Mouse (Mus musculus) embryonic facial prominence, embryonic 14.5 days (tissue): ENCODE results near the gene Cenpp. TPM values are rescaled to one million over a fixed set of nuclear protein-coding genes. Genes with fewer than 3 reads are reported as not detected.

Source experiments
- ATAC-seq: fragments of 200-750 bp; cut with Nextera tagmentation; 2 replicates; pipeline ENCODE4 v1.8.0; 2017; ENCODE audit warnings: low read depth, moderate number of reproducible peaks, moderate TSS enrichment
- DNase-seq: peaks from one replicate; pipeline ENCODE4 v3.0.0-alpha.2; 2015; ENCODE audit warnings: low spot score
- H3K27ac ChIP-seq: fragments of 300-500 bp; sonication (generic); replicated peaks from 2 replicates; pipeline ENCODE4 v1.5.1; 2014; ENCODE audit warnings: low read depth, mild to moderate bottlenecking, low read length, moderate library complexity
- H3K27me3 ChIP-seq: fragments of 300-500 bp; sonication (generic); replicated peaks from 2 replicates; pipeline ENCODE4 v1.6.1; 2014; ENCODE audit warnings: low read length; ENCODE audit not compliant: control insufficient read depth, insufficient read depth
- H3K36me3 ChIP-seq: fragments of 300-500 bp; sonication (generic); 2 replicates; pipeline ENCODE4 v1.6.1; 2014; ENCODE audit warnings: low read length, mixed read lengths; ENCODE audit not compliant: control insufficient read depth, insufficient read depth
- H3K4me1 ChIP-seq: fragments of 300-500 bp; sonication (generic); 2 replicates; pipeline ENCODE4 v1.6.1; 2014; ENCODE audit warnings: antibody characterized with exemption, low read length; ENCODE audit not compliant: control insufficient read depth, insufficient read depth
- H3K4me2 ChIP-seq: fragments of 300-500 bp; sonication (generic); 2 replicates; pipeline ENCODE4 v1.6.1; 2014; ENCODE audit warnings: low read depth, mild to moderate bottlenecking, low read length, moderate library complexity, mixed read lengths
- H3K4me3 ChIP-seq: fragments of 300-500 bp; sonication (generic); 2 replicates; pipeline ENCODE4 v1.5.1; 2014; ENCODE audit warnings: low read depth, mild to moderate bottlenecking, low read length
- H3K9ac ChIP-seq: fragments of 300-500 bp; sonication (generic); 2 replicates; pipeline ENCODE4 v1.6.1; 2014; ENCODE audit warnings: low read depth, mild to moderate bottlenecking, low read length, moderate library complexity, mixed read lengths
- H3K9me3 ChIP-seq: fragments of 300-500 bp; sonication (generic); 2 replicates; pipeline ENCODE4 v1.6.1; 2016; ENCODE audit warnings: low read length; ENCODE audit not compliant: control insufficient read depth
- WGBS: fragments of 180-500 bp; shearing (Covaris S2); extraction: QIAGEN DNeasy Blood & Tissue Kit; methylation state at CpG from one replicate; pipeline ENCODE4 v1.1.7; 2014; 5-methylcytosine and 5-hydroxymethylcytosine counted together
- polyA plus RNA-seq: library from polyadenylated mRNA; unstranded; fragments of >200 nt; fragmentation: Nextera tagmentation; extraction: Ambion mirVana; gene quantifications from 2 replicates; pipeline ENCODE4 v1.2.1, GENCODE M21; 2014

Cenpp gene
- polyA plus RNA-seq, 1 experiment from 2014 or later: 24.0 TPM

DNA sequence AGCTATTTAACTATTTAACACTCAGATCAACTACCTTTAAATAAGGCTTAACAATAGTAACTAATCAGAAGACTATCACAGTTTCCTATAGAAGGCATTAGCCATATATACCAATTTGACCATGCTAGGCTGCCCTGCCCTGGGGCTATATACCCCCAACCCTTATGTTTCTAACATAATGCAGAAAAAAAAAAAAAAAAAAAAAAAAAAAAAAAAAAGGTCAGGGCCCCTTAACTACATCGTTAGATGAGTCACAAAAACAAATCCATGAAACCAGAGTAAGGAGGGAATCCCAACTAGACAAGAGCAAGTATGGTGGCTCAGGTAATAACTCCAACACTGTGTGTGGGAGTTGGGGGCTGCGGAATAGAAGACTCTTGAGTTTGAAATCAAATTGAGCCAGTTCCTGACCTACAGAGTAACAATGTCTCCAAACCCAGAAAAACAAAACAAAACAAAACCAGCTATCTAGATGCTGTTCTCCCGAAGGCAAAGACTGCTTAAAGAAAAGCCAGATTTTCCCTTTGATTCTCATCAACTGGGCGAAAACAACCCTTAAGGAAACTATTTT, 719 bp downstream of the Cenpp start:
- H3K9me3 ChIP-seq: no peaks in the 10 kb centered on the region
- peak overlapping the region; percentile 67 for H3K9ac ChIP-seq
- peaks cover 13% of the 10 kb centered on the region; the same call in 1 of the 2 replicates for H3K4me1 ChIP-seq
- H3K4me3 ChIP-seq: peak overlapping the region; percentile 63
- DNase-seq: no peak
- 0 out of 2 replicates have a peak, but pooled peaks cover 2% of the 10 kb centered on the region for H3K36me3 ChIP-seq
- no peak for ATAC-seq
- no peaks in the 10 kb centered on the region for H3K27me3 ChIP-seq
- 2% methylated on average over 4 of the region's 4 CpGs for WGBS
- H3K4me2 ChIP-seq: peak overlapping the region; percentile 89
- no peak overlapping the region for H3K27ac ChIP-seq

DNA sequence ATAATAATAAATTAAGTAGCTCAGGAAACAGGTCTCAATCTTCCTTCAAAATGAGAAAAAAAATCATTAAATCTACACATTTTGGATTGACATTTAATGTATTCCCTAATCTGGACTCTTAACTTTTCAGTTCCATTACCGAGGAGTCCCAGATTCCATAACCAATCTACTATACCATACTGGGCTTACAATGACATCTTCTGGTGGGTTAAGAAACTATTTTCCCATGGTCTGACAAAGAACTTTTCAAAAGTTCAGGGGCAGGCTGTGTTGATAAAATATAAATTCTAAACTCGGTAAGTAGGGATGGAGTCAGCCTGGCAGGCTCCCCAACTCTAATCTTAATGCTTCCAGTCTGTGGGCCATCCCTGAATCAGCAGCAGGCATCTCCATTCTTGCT, 1.4 kb downstream of the Cenpp start:
- peaks cover 13% of the 10 kb centered on the region; the same call in 1 of the 2 replicates for H3K4me1 ChIP-seq
- DNase-seq (peak; percentile 12), ATAC-seq (no peak)
- H3K4me2 ChIP-seq: peak overlapping the region; percentile 89
- H3K27ac ChIP-seq: no peak overlapping the region
- H3K27me3 ChIP-seq: no peaks in the 10 kb centered on the region
- no peak overlapping the region; the same call in 1 of the 2 replicates for H3K4me3 ChIP-seq
- H3K9ac ChIP-seq: no peak overlapping the region
- no peaks in the 10 kb centered on the region for H3K9me3 ChIP-seq
- 30% methylated on average over 2 of the region's 2 CpGs for WGBS
- H3K36me3 ChIP-seq: no peaks in the 10 kb centered on the region

DNA sequence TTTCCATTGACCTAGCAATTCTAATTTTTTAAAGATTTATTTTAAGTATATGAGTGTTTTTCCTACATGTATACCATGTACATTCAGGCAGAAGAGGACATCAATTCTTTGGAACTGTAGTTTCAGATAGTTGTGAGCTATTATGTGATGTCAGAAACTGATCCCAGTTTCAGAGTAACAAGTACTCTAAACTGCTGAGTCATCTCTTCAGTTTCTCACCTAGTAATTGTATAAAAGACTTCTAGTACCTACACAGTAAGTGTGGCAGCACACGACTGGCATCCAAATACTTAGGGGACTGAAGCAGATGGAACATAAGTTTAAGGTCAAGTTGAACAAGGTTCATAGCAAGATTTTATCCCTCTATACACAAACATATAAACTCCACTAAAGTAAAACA, 6.6 kb downstream of the Cenpp start:
- 82% methylated on average over 1 of the region's 1 CpGs for WGBS
- Histone ChIP-seq H3K27ac (no peak overlapping the region), H3K4me3 (no peak overlapping the region), H3K9me3 (no peaks in the 10 kb centered on the region), H3K4me2 (no peak overlapping the region), H3K4me1 (no peaks in the 10 kb centered on the region), H3K36me3 (no peaks in the 10 kb centered on the region), H3K9ac (no peak overlapping the region), H3K27me3 (no peaks in the 10 kb centered on the region)
- no peak for DNase-seq
- no peak for ATAC-seq

DNA sequence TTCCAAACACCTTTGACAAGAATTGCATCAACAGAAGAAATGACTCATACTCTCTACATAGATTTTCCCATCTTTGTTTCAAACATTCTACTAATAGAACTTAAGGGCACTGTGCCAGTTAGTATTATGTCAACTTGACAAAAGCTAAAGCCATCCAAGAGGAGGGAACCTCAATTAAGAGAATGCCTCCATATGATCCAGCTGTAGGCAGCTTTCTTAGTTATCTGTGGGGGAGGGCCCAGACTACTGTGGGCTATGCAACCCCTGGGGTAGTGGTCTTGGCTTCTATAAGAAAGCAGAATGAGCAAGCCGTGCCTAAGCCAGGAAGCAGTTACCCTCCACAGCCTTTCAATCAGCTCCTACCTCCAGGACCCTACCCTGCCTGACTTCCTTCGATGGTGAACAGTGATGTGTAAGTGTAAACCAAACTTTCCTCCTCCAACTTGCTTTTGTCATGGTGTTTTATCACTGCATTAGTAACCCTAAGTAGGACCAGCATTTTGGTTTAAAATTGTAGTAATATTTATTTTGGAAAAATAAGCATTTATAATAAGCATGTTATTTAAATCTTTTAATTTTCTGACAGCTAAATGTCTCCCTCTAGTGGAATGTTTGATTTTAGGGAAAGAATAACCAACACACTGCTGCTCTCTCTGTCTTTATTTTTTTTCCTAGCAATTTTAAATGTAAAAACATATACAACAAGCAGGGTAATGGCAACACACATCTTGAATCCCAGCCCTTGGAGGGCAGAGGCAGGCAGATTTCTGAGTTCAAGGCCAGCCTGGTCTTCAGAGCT, 7.7 kb downstream of the Cenpp start:
- 0 out of 2 replicates have a peak overlapping the region, but pooled peaks have one; percentile 39 for H3K27ac ChIP-seq
- H3K4me3 ChIP-seq: no peak overlapping the region
- no peaks in the 10 kb centered on the region for H3K9me3 ChIP-seq
- DNase-seq (peak; percentile 45), ATAC-seq (peak; percentile 37; the same call in 1 of the 2 replicates)
- no peak overlapping the region for H3K9ac ChIP-seq
- H3K36me3 ChIP-seq: no peaks in the 10 kb centered on the region
- no peaks in the 10 kb centered on the region for H3K27me3 ChIP-seq
- no peaks in the 10 kb centered on the region for H3K4me1 ChIP-seq
- 64% methylated on average over 2 of the region's 2 CpGs for WGBS
- H3K4me2 ChIP-seq: no peak overlapping the region

DNA sequence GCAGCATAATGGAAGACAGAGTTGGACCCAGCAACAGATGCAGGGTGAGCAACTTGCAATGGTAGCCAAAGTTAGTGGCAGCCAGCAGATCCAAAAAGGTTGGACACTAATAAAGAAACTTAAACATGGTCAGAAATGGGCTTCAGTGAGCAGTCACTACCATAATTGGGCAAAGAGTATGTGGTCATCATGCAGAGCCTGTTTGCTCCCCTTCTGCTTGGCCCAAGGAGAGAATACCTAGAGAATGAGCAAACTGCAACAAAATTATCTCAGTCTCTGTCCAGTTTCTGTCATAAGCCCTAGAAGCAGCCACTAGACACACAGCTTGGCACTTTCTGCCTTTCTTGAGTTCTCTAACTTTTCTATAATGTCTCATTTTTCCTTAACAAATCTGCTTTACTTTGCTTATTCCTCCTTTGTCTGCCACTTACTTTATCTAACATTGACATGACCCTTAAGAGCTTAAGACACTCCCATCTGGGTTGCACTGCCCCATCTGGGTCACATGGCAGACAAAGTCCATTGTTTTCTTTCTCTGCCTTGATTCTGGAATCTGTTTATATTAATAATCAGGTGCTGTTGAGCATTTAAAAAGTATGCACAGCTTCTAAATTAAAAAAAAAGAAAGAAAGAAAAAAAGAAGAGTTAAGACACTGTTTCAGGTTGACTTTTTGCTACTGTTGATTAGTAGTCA, 8.8 kb downstream of the Cenpp start:
- no peaks in the 10 kb centered on the region for H3K27me3 ChIP-seq

DNA sequence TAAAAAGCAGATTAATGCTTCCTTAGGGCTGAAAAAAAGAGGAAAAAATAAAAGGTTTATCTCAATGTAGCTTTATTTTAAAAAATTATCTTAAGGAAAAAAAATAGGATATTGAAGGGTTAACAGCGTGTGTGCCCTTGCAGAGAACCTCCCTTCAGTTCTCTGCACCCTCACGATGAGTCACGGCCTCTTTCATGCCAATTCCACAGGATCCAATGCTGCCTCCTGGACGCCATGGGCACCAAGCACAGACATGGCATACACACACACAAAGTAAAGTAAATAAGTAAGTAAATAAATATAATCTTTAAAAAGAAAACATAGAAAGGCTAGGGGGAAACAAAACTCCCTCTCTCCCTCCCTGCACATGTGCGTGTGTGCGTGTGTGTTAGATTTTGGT, 9.9 kb downstream of the Cenpp start:
- H3K27me3 ChIP-seq: no peaks in the 10 kb centered on the region
- no peaks in the 10 kb centered on the region for H3K9me3 ChIP-seq
- no peaks in the 10 kb centered on the region for H3K4me1 ChIP-seq
- H3K36me3 ChIP-seq: no peaks in the 10 kb centered on the region
- 63% methylated on average over 6 of the region's 6 CpGs for WGBS
- ATAC-seq (no peak), DNase-seq (no peak)
- H3K4me2 ChIP-seq: no peak overlapping the region
- no peak overlapping the region for H3K9ac ChIP-seq
- no peak overlapping the region for H3K27ac ChIP-seq
- no peak overlapping the region for H3K4me3 ChIP-seq

More for the DNA sequence above, 8.8 kb downstream of the Cenpp start:
- Histone ChIP-seq H3K9ac (no peak overlapping the region), H3K9me3 (no peaks in the 10 kb centered on the region), H3K4me3 (no peak overlapping the region), H3K4me2 (no peak overlapping the region), H3K36me3 (no peaks in the 10 kb centered on the region), H3K4me1 (no peaks in the 10 kb centered on the region), H3K27ac (no peak overlapping the region)
- DNase-seq: no peak
- no peak for ATAC-seq

DNA sequence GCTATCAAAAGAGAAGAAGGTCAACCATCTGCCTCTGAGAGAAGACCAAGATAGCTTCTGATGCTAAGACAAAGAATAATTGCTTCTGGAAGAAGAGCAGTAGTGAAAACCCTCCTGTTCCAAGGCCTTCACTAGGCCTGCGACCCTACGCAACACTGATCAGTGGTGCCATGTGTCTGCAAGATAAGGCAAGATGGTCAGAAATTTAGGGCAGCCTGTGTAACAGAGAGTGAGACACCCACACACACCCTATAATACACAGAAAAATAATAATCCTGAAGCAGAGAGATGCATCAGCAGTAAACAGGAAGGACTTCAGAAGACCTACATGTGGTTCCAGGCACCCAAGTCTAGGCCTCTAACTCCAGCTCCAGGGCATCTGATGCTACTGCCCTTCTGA, 12.6 kb downstream of the Cenpp start:
- DNase-seq: no peak
- WGBS: 89% methylated on average over 2 of the region's 2 CpGs
- H3K36me3 ChIP-seq: 0 out of 2 replicates have a peak, but pooled peaks cover 3% of the 10 kb centered on the region
- no peak for ATAC-seq
- no peak overlapping the region for H3K4me2 ChIP-seq
- H3K4me3 ChIP-seq: no peak overlapping the region
- no peaks in the 10 kb centered on the region for H3K4me1 ChIP-seq
- no peak overlapping the region for H3K27ac ChIP-seq
- H3K9ac ChIP-seq: no peak overlapping the region
- no peaks in the 10 kb centered on the region for H3K9me3 ChIP-seq
- H3K27me3 ChIP-seq: no peaks in the 10 kb centered on the region

DNA sequence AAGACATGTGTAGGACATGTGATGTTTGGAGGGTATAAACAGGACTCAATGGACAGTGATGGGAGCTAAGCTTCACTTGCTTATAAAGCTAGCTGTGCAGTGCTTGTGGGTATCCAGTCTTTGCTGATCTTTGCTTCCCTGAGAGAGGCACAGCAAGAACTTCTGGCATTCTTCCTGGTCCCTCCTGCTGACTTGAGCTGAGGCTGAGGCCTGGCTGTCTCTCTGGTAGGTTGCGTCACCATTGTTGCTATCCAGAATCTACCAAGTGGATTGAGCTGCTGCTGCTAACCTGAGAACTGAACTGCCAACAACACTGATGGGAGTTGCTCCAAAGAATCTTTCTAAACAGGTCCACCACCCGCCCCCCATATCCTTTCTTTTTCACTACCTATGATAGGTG, 23.5 kb downstream of the Cenpp start:
- WGBS: 92% methylated on average over 2 of the region's 2 CpGs
- Histone ChIP-seq H3K27me3 (no peaks in the 10 kb centered on the region), H3K36me3 (peaks cover under 1% of the 10 kb centered on the region; the same call in 1 of the 2 replicates), H3K9ac (no peak overlapping the region), H3K4me2 (no peak overlapping the region), H3K4me1 (no peaks in the 10 kb centered on the region), H3K27ac (no peak overlapping the region), H3K4me3 (no peak overlapping the region), H3K9me3 (no peaks in the 10 kb centered on the region)
- no peak for ATAC-seq
- no peak for DNase-seq
